Comparison of ENCODE assay signal across 8 mouse cellular contexts in genomic region chr2:139589905-139590304, GRCm38 (mm10).
DNase-seq lines count a peak whose midpoint lies in the region; ATAC-seq and TF ChIP-seq lines count a peak whose summit lies in the region.

No protein-coding gene starts in this region.

- no peak overlapping the region for H3K4me3 ChIP-seq in kidney, postnatal 0 days (replicated peaks; ENCODE audit: low read depth, low read length)

- H3K27ac ChIP-seq in kidney, postnatal 0 days: no peak overlapping the region

- H3K36me3 ChIP-seq in kidney, postnatal 0 days (ENCODE audit: insufficient read depth, low read length): no peaks in the 10 kb centered on the region

- ATAC-seq in kidney, postnatal 0 days (replicated peaks; ENCODE audit: low FRiP score, low read depth): 0 out of 2 replicates have a peak, but pooled peaks have one; percentile 58

- H3K9me3 ChIP-seq in kidney, postnatal 0 days (replicated peaks; ENCODE audit: low read length): no peaks in the 10 kb centered on the region

- peak; percentile 7 for DNase-seq in gastrocnemius, adult 18-20 months (ENCODE audit: low spot score)
- DNase-seq in gastrocnemius, postnatal 36 days: no peak
- DNase-seq in urinary bladder, adult 18-20 months (ENCODE audit: low spot score in 2 of 2): peak; percentile 8 to 15
- DNase-seq in urinary bladder, postnatal 10 days (ENCODE audit: low spot score): no peak
- peak; percentile 46 to 78 for DNase-seq in cerebellum, postnatal 25 days
- peak; percentile 79 for DNase-seq in kidney, postnatal 0 days (ENCODE audit: low spot score)
- peak; percentile 63 for DNase-seq in lung, postnatal 36 days
- peak; percentile 48 for DNase-seq in thymus, postnatal 14 days

- H3K4me1 ChIP-seq in kidney, postnatal 0 days (replicated peaks; ENCODE audit: insufficient read depth, low read length): no peaks in the 10 kb centered on the region

- H3K4me2 ChIP-seq in kidney, postnatal 0 days (ENCODE audit: low read length): no peak overlapping the region

- H3K27me3 ChIP-seq in kidney, postnatal 0 days (ENCODE audit: insufficient read depth, low read length): no peaks in the 10 kb centered on the region

- intact Hi-C loops in gastrocnemius, postnatal 36 days (cut with DNase I): loop anchor here (2.0 kb wide), 1 partner anchor 133 kb away; no protein-coding TSS in a partner anchor

- TF ChIP-seq CTCF in kidney, postnatal 0 days (IDR thresholded peaks at IDR 0.05; ENCODE audit: low read depth): peak; percentile 73

- H3K9ac ChIP-seq in kidney, postnatal 0 days (ENCODE audit: low read depth, low read length): no peak overlapping the region

- WGBS in kidney, postnatal 0 days: 53% methylated on average over 4 of the region's 4 CpGs

Comparison
In these comparisons a context has a peak if more than half of its experiments do, and no peak if none do; other contexts are left out.
1. DNase-seq: peak in gastrocnemius, adult 18-20 months (single experiment), urinary bladder, adult 18-20 months (2 of 2), cerebellum, postnatal 25 days (2 of 2), kidney, postnatal 0 days (single experiment), lung, postnatal 36 days (single experiment) and thymus, postnatal 14 days (single experiment); none in gastrocnemius, postnatal 36 days (0 of 2) and urinary bladder, postnatal 10 days (single experiment).